Mouse (Mus musculus) embryonic facial prominence, embryonic 15.5 days (tissue): ENCODE measurements around the gene Pdcl3. TPM values are rescaled to one million over a fixed set of nuclear protein-coding genes. Genes with fewer than 3 reads are reported as not detected.

ENCODE experiments used
- ATAC-seq: fragments of 200-750 bp; cut with Nextera tagmentation; 2 replicates; pipeline ENCODE4 v1.8.0; 2017; ENCODE audit warnings: low read depth, moderate TSS enrichment; ENCODE audit not compliant: insufficient number of reproducible peaks, low FRiP score, low TSS enrichment
- H3K27ac ChIP-seq: fragments of 300-500 bp; sonication (generic); replicated peaks from 2 replicates; pipeline ENCODE4 v1.5.1; 2015; ENCODE audit warnings: mild to moderate bottlenecking, inconsistent platforms
- H3K27me3 ChIP-seq: fragments of 300-500 bp; sonication (generic); 2 replicates; pipeline ENCODE4 v1.6.1; 2015; ENCODE audit warnings: inconsistent platforms
- H3K36me3 ChIP-seq: fragments of 300-500 bp; sonication (generic); 2 replicates; pipeline ENCODE4 v1.6.1; 2015; ENCODE audit warnings: mild to moderate bottlenecking, inconsistent platforms
- H3K4me1 ChIP-seq: fragments of 300-500 bp; sonication (generic); 2 replicates; pipeline ENCODE4 v1.6.1; 2015; ENCODE audit warnings: inconsistent platforms
- H3K4me2 ChIP-seq: fragments of 300-500 bp; sonication (generic); replicated peaks from 2 replicates; pipeline ENCODE4 v1.6.1; 2015; ENCODE audit warnings: mild to moderate bottlenecking, inconsistent platforms
- H3K4me3 ChIP-seq: fragments of 300-500 bp; sonication (generic); replicated peaks from 2 replicates; pipeline ENCODE4 v1.5.1; 2015; ENCODE audit warnings: mild to moderate bottlenecking, inconsistent platforms
- H3K9ac ChIP-seq: fragments of 300-500 bp; sonication (generic); 2 replicates; pipeline ENCODE4 v1.6.1; 2015; ENCODE audit warnings: inconsistent platforms
- H3K9me3 ChIP-seq: fragments of 300-500 bp; sonication (generic); replicated peaks from 2 replicates; pipeline ENCODE4 v1.6.1; 2016; ENCODE audit warnings: inconsistent platforms
- WGBS: fragments of 180-500 bp; shearing (Covaris S2); methylation state at CpG from one replicate; pipeline ENCODE4 v1.1.7; 2015; 5-methylcytosine and 5-hydroxymethylcytosine counted together
- polyA plus RNA-seq: library from polyadenylated mRNA; unstranded; fragments of >200 nt; fragmentation: Nextera tagmentation; extraction: Ambion mirVana; gene quantifications from 2 replicates; pipeline ENCODE4 v1.2.1, GENCODE M21; 2015

The Pdcl3 gene
- polyA plus RNA-seq, result 156 and 164 TPM in 2 replicates

DNA sequence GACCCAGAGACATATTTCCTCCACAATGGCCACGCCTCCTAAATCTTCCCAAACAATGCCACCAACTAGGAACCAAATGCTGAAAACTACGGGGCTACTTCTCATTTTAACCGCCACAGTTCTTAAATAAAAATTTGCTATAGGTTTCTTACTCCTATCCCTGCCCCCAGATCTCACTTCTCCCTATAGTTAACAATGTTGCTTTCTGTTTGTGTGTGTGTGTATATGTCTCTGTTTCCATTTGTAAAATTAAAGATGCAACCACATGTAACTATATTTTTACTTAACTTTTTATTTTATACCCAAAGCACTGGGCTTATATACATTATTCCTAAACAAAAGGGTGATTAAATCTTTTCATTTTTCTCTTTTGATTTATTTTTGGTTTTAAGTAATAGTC is at the start of gene Pdcl3:
Gene Pdcl3, plus strand, starts transcription at position 301 of the 400 bp plus-strand sequence.
- no peak within 1 kb of the TSS for H3K27ac ChIP-seq
- no peaks in the 10 kb centered on the region for H3K36me3 ChIP-seq
- 83% methylated on average over 3 of the region's 3 CpGs for WGBS
- no peaks in the 10 kb centered on the region for H3K27me3 ChIP-seq
- no peak within 1 kb of the TSS for H3K4me2 ChIP-seq
- H3K9me3 ChIP-seq, result no peaks in the 10 kb centered on the region
- H3K4me1 ChIP-seq, result peaks cover 13% of the 10 kb centered on the region
- ATAC-seq, result no peak
- no peak within 1 kb of the TSS for H3K4me3 ChIP-seq
- H3K9ac ChIP-seq, result no peak within 1 kb of the TSS

DNA sequence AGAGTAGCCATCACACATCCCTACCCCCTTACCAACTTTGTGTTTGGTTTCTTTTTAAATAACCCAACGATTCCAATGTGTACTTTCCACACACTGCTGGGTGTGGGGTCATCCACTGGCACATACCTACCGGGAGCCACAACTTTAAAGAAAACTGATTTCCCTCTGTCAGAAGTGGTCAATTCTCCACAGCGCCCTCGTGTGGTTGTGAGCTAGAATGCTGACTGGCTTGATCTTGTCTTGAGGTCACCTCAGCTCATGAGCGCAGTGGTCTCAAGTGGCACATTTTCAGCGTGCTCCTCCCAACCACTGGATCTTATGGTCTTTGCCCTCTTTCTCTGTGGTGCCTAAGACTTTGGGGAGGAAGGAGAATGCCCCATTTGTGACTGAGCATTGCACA is 48.6 kb upstream of the Pdcl3 start:
- Histone ChIP-seq H3K4me3 (no peak overlapping the region), H3K27me3 (no peaks in the 10 kb centered on the region)
- WGBS, result 27% methylated on average over 6 of the region's 6 CpGs

DNA sequence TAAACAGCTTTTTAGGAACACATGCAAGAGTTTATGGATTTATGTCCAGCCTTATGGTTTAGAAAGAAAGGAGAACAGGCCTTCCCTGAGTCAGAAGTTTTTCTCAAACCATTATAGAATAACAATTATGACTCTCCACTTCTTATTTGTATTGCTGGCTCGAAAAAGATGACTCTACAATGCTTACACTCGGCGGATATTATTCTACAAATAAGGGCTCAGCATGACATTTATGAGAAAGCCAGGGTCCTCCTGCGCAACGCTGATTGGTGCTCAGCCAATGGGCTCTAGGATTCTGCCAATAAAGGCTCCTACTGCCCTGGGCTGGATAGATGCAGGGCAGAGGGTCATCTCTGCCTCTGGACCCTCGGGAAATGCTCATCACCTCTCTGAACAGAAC is 46.6 kb upstream of the Pdcl3 start, which contains the start of gene Nms:
Gene Nms, plus strand, starts transcription at position 301 of the 400 bp plus-strand sequence.
- no peaks in the 10 kb centered on the region for H3K36me3 ChIP-seq
- WGBS, result 83% methylated on average over 6 of the region's 6 CpGs
- H3K27me3 ChIP-seq, result 0 out of 2 replicates have a peak, but pooled peaks cover 3% of the 10 kb centered on the region
- H3K9ac ChIP-seq, result no peak within 1 kb of the TSS
- H3K4me3 ChIP-seq, result no peak within 1 kb of the TSS
- no peaks in the 10 kb centered on the region for H3K4me1 ChIP-seq
- ATAC-seq, result no peak
- no peak within 1 kb of the TSS for H3K27ac ChIP-seq
- H3K9me3 ChIP-seq, result no peaks in the 10 kb centered on the region
- H3K4me2 ChIP-seq, result no peak within 1 kb of the TSS

More for the DNA sequence above, 48.6 kb upstream of the Pdcl3 start:
- H3K36me3 ChIP-seq, result no peaks in the 10 kb centered on the region
- H3K4me2 ChIP-seq, result no peak overlapping the region
- H3K9ac ChIP-seq, result no peak overlapping the region
- no peak overlapping the region for H3K27ac ChIP-seq
- no peaks in the 10 kb centered on the region for H3K4me1 ChIP-seq
- no peaks in the 10 kb centered on the region for H3K9me3 ChIP-seq
- no peak for ATAC-seq

DNA sequence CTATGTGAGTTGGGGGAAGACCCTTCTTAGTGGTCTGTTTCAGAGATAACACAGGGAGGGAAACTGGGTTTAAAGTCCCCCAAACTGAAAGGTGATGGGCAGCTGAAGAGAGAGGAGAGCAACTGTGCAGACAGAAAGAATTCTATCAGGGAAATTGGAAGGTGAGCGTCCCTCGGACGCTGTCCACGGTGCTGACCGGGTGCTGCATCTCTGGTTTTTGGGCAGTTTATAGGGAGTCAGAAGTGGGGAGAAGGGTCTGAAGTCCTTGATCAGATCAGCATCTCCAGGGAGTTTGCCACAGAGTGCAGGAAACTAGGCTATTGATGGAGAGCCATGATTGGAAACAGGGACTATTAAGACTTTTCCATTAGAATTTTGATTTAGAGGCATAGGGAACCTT is 45.8 kb upstream of the Pdcl3 start:
- no peaks in the 10 kb centered on the region for H3K36me3 ChIP-seq
- H3K4me1 ChIP-seq, result no peaks in the 10 kb centered on the region
- H3K4me3 ChIP-seq, result no peak overlapping the region
- 0 out of 2 replicates have a peak, but pooled peaks cover 3% of the 10 kb centered on the region for H3K27me3 ChIP-seq
- H3K4me2 ChIP-seq, result no peak overlapping the region
- H3K27ac ChIP-seq, result no peak overlapping the region
- WGBS, result 6% methylated on average over 5 of the region's 5 CpGs
- H3K9ac ChIP-seq, result no peak overlapping the region
- no peaks in the 10 kb centered on the region for H3K9me3 ChIP-seq
- no peak for ATAC-seq

DNA sequence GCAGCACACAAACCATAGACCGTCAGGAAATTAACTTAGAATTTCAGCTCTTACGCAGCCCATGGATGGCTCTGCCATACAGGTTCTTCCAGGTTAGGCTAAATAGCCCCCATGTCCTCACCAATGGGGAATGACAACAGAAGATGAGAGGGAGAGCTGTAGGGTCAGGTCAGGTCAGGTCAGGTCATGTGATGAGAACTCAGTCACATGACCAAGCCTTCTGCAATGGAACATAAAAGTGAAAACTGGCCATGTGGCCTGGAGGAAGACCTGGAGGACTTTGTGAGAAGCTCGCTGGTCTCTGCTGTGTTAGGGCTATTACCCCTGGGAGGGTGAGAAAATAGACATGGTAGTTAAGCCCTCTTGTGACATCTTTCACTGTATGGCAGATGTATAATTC is 29.0 kb upstream of the Pdcl3 start:
- H3K9me3 ChIP-seq, result no peaks in the 10 kb centered on the region
- WGBS, result 91% methylated on average over 3 of the region's 3 CpGs
- H3K4me2 ChIP-seq, result no peak overlapping the region
- no peaks in the 10 kb centered on the region for H3K27me3 ChIP-seq
- no peaks in the 10 kb centered on the region for H3K4me1 ChIP-seq
- H3K27ac ChIP-seq, result no peak overlapping the region
- H3K4me3 ChIP-seq, result no peak overlapping the region
- no peaks in the 10 kb centered on the region for H3K36me3 ChIP-seq
- no peak for ATAC-seq
- no peak overlapping the region for H3K9ac ChIP-seq

DNA sequence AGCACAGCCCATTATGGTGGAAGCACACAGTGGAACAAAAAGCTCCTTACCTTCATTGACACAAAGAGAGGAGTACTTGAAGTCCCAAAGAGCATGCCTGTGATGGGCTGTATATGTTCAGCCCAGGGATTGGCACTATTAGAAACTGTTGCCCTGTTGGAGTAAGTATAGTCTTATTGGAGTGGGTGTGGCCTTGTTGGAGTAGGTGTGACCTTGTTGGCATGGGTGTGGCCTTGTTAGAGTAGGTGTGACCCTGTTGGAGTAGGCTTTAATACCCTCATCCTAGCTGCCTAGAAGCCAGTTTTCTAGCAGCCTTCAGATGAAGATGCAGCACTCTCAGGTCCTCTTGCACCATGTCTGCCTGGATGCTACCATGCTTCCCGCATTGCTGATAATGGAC is 16.3 kb upstream of the Pdcl3 start:
- Histone ChIP-seq H3K27ac (no peak overlapping the region), H3K4me3 (no peak overlapping the region), H3K27me3 (no peaks in the 10 kb centered on the region), H3K4me1 (no peaks in the 10 kb centered on the region), H3K4me2 (no peak overlapping the region), H3K9me3 (no peaks in the 10 kb centered on the region), H3K9ac (no peak overlapping the region), H3K36me3 (no peaks in the 10 kb centered on the region)
- 90% methylated on average over 1 of the region's 1 CpGs for WGBS
- no peak for ATAC-seq

DNA sequence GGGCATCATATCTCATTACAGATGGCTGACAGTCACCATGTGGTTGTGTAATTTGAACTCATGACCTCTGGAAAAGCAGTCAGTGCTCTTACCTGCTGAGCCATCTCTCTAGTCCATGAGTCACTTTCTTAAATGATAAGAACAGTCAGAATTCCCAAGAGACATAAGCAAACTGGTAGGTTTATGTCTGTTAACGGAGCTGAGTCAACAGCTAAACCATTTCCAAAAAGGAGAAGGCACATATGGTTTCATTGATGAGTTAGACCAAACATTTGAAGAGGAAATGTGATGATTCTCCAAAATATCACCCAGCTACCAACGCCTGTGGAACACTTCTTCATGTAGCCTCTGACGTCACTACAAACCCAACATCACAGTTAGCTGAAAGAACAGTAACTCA is 13.7 kb upstream of the Pdcl3 start:
- Histone ChIP-seq H3K4me2 (no peak overlapping the region), H3K27me3 (no peaks in the 10 kb centered on the region), H3K4me1 (no peaks in the 10 kb centered on the region), H3K9me3 (no peaks in the 10 kb centered on the region), H3K36me3 (no peaks in the 10 kb centered on the region), H3K9ac (no peak overlapping the region), H3K4me3 (no peak overlapping the region), H3K27ac (no peak overlapping the region)
- WGBS, result 87% methylated on average over 3 of the region's 3 CpGs
- ATAC-seq, result no peak

DNA sequence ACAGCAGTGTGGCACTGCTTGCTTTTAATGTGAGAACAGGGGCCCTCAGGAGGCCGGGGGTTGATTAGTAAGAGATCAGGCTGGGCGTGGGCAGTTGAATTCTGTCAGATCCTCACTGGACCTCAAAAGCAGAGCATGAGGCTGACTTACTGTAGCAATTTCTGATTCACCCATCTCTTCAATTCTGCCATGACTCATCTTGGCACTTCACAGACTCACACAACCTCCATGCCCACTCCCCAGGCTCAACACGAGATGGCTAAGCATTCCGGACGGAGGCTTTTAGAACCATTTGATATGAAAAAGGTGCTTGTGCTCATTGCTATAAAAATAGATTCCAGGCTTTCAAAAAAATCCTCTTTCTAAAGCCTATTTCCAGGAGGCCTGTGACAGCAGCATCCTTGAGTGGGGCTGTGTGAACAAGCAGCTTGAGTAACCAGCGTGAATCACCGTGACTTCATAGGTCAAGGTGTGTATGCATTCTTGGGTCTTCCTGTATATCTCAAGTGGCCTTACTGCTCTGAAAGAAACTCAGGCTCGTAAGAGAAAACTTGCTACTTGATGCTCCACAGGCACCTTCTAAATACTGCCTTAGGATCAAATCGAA is 12.3 kb upstream of the Pdcl3 start:
- WGBS, result 82% methylated on average over 9 of the region's 9 CpGs
- no peak overlapping the region for H3K27ac ChIP-seq
- H3K27me3 ChIP-seq, result no peaks in the 10 kb centered on the region
- no peak overlapping the region for H3K9ac ChIP-seq
- H3K4me2 ChIP-seq, result no peak overlapping the region
- no peaks in the 10 kb centered on the region for H3K9me3 ChIP-seq
- no peak for ATAC-seq
- H3K4me3 ChIP-seq, result no peak overlapping the region
- H3K36me3 ChIP-seq, result no peaks in the 10 kb centered on the region
- no peaks in the 10 kb centered on the region for H3K4me1 ChIP-seq

DNA sequence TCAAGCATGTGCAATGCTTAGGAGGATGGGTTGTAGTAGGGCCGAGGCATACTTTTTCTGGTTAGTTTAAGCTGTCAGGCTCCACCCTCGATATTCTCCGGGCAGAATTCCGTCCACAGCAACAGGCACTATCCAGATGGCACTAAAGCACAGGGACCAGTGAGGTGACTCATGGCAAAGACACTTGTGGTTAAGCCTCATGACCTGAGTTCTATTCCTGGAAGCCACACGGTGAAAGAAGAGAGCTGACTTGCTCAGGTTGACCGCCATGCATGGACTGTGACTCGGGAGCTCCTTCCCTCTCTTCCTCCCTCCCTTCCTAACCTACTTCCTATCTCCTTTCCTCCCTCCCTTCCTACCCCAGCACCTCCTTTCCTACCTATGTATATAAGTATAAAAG is 5.5 kb upstream of the Pdcl3 start:
- 62% methylated on average over 7 of the region's 7 CpGs for WGBS
- Histone ChIP-seq H3K4me2 (no peak overlapping the region), H3K27me3 (no peaks in the 10 kb centered on the region)

DNA sequence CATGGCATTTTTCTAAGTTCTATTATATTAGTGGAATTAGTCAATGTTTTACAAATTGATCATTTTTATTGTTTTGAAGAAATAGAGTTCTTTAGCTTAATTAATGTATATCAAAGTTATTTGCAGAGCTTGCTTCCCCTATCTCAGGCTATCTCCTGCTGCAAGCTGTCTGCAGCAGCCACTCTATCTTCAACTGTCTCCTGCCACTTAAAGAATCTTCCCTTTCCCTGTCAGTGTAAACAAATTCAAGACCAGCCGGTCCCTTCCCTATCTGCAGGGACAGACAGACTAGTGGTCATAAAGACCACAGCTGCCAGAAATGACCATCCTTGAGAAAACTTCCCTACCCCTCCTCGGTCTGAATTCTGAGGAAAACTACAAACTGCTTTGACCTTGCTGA is 1.5 kb upstream of the Pdcl3 start:
- Histone ChIP-seq H3K4me2 (no peak overlapping the region), H3K4me1 (peaks cover 10% of the 10 kb centered on the region), H3K36me3 (no peaks in the 10 kb centered on the region), H3K4me3 (no peak overlapping the region), H3K27me3 (no peaks in the 10 kb centered on the region), H3K9ac (no peak overlapping the region), H3K27ac (no peak overlapping the region), H3K9me3 (no peaks in the 10 kb centered on the region)
- no peak for ATAC-seq
- WGBS, result 69% methylated on average over 2 of the region's 2 CpGs

More for the DNA sequence above, 5.5 kb upstream of the Pdcl3 start:
- Histone ChIP-seq H3K27ac (no peak overlapping the region), H3K4me1 (no peaks in the 10 kb centered on the region), H3K9ac (no peak overlapping the region), H3K9me3 (no peaks in the 10 kb centered on the region), H3K4me3 (no peak overlapping the region), H3K36me3 (no peaks in the 10 kb centered on the region)
- ATAC-seq, result no peak

DNA sequence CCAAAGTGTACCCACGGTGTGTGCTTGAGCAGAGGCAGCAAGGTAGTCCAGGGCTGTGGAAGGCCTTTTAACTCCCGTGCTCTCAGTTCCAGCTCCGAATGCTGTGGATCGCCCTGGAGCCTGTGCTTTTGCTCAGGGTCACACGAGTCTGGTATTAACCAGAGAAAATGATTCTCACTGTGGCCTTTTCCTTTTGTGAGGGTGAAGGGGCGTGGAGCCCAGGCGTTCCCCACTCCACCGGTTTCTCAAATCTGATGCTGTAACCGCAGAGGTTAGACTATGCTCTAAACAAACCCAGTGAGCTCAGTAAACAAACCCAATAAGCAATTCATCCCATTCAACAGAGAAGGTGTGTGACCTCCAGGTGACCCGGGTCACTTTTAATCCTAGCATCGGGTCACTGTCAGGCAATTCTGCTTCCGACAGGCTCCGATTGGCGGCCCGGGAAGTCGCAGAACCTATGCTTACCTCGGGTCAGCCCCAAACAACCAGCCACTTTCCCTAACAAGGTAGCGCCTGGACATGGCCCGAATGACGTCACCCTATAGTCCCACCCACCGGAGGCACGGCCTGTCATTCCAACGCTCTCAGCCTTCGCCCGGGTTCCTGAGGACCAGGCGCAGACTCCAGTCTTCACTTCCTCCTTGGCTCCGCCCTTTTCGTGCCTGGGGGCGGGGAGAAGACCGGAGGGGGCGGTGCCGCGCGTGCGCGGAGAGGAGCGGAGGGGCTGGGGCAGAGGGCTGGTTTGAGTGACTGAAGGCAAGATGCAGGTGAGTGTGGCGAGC is 1.9 kb downstream of the Pdcl3 start:
- H3K27me3 ChIP-seq, result no peaks in the 10 kb centered on the region
- H3K4me1 ChIP-seq, result peaks cover 13% of the 10 kb centered on the region
- 5% methylated on average over 38 of the region's 38 CpGs for WGBS
- peaks cover 9% of the 10 kb centered on the region for H3K36me3 ChIP-seq
- peak overlapping the region; percentile 72 for H3K9ac ChIP-seq
- H3K4me2 ChIP-seq, result peak overlapping the region; percentile 70
- peak overlapping the region; percentile 73 for H3K4me3 ChIP-seq
- H3K27ac ChIP-seq, result peak overlapping the region; percentile 86
- no peaks in the 10 kb centered on the region for H3K9me3 ChIP-seq
- peak; percentile 99 for ATAC-seq
